Mouse (Mus musculus) liver, embryonic 13.5 days (tissue): Measurements from ENCODE around the gene Trir. TPM values are rescaled to one million over a fixed set of nuclear protein-coding genes. Genes with fewer than 3 reads are reported as not detected.

Experiments used
- ATAC-seq: fragments of 200-750 bp; cut with Nextera tagmentation; 2 replicates; pipeline ENCODE4 v1.8.0; 2017; ENCODE audit warnings: low read depth, mild to moderate bottlenecking, moderate number of reproducible peaks, moderate library complexity
- DNase-seq: peaks from one replicate; pipeline ENCODE4 v3.0.0; 2022
- H3K27ac ChIP-seq: fragments of 300-500 bp; sonication (generic); 2 replicates; pipeline ENCODE4 v1.5.1; 2015; ENCODE audit warnings: moderate library complexity, mild to moderate bottlenecking, inconsistent platforms
- H3K27me3 ChIP-seq: fragments of 300-500 bp; sonication (generic); 2 replicates; pipeline ENCODE4 v1.6.1; 2015; ENCODE audit warnings: mild to moderate bottlenecking, inconsistent platforms
- H3K36me3 ChIP-seq: fragments of 300-500 bp; sonication (generic); 2 replicates; pipeline ENCODE4 v1.6.1; 2015; ENCODE audit warnings: mild to moderate bottlenecking, inconsistent platforms
- H3K4me1 ChIP-seq: fragments of 300-500 bp; sonication (generic); replicated peaks from 2 replicates; pipeline ENCODE4 v1.6.1; 2015; ENCODE audit warnings: inconsistent platforms
- H3K4me2 ChIP-seq: fragments of 300-500 bp; sonication (generic); 2 replicates; pipeline ENCODE4 v1.6.1; 2015; ENCODE audit warnings: inconsistent platforms, mild to moderate bottlenecking, moderate library complexity
- H3K4me3 ChIP-seq: fragments of 300-500 bp; sonication (generic); replicated peaks from 2 replicates; pipeline ENCODE4 v1.5.1; 2015; ENCODE audit warnings: mild to moderate bottlenecking, inconsistent platforms
- H3K9ac ChIP-seq: fragments of 300-500 bp; sonication (generic); 2 replicates; pipeline ENCODE4 v1.6.1; 2015; ENCODE audit warnings: mild to moderate bottlenecking, inconsistent platforms
- H3K9me3 ChIP-seq: fragments of 300-500 bp; sonication (generic); replicated peaks from 2 replicates; pipeline ENCODE4 v1.6.1; 2016; ENCODE audit warnings: inconsistent platforms
- WGBS: fragments of 180-500 bp; shearing (Covaris S2); methylation state at CpG from one replicate; pipeline ENCODE4 v1.1.7; 2015; ENCODE audit not compliant: insufficient replicate concordance; 5-methylcytosine and 5-hydroxymethylcytosine counted together
- microRNA-seq: library from miRNA; unstranded; fragments of <30 nt; microRNA quantifications from one replicate; pipeline ENCODE4, GENCODE M21; 2016
- polyA plus RNA-seq: library from polyadenylated mRNA; unstranded; fragments of >200 nt; fragmentation: Nextera tagmentation; extraction: Ambion mirVana; gene quantifications from 2 replicates; pipeline ENCODE4 v1.2.1, GENCODE M21; 2015

Gene Trir
- polyA plus RNA-seq, 1 experiment from 2014 or later, result 83.1 TPM

DNA sequence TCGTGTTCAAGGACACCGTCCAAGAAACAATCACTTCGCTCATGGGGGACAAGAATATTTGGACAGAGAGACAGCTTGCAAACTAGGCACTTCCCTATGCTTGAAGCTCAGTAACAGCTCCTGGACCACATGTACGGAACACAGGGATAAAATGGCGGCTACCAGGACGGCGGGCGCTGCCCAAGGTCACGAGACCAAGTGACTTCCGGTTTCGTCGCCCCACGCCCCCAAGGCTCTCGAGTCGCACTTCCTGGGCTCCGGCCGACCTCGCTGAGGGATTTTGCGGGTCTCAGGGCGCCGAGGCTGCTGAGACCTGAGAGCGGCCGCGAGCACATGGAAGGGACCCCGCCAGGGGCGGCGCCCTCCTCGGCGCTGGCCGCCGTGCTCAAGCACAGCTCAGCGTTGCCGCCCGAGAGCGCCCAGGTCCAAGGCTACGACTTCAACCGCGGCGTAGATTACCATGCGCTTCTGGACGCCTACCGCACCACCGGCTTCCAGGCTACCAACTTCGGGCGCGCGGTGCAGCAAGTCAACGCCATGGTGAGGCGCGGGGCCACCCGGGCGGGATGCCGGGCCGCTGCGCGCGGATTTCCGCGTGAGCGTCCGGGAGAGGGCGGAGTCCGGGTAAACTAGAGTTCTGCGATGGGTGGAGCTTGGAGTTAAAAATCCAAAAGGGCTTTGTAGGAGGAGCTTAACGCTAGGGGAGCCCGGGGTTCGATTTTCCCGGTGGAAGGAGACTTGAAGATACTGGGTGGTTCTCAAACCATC lies 45.1 kb downstream of the Trir start, which contains the start of gene Dhps:
Dhps (plus strand) TSS at position 244 of the 768 bp plus-strand sequence.
- Histone ChIP-seq H3K9ac (peak within 1 kb of the TSS; percentile 93), H3K4me3 (peak within 1 kb of the TSS; percentile 91), H3K27ac (peak within 1 kb of the TSS; percentile 94), H3K4me1 (peaks cover 59% of the 10 kb centered on the region), H3K4me2 (peak within 1 kb of the TSS; percentile 77), H3K36me3 (peaks cover 38% of the 10 kb centered on the region), H3K9me3 (no peaks in the 10 kb centered on the region), H3K27me3 (no peaks in the 10 kb centered on the region)
- DNase-seq (peak; percentile 84), ATAC-seq (peak; percentile 77)
- WGBS, result under 1% methylated on average over 66 of the region's 68 CpGs

- peak overlapping the region; percentile 77 for H3K4me2 ChIP-seq
- peaks cover 67% of the 10 kb centered on the region for H3K4me1 ChIP-seq
- 37% methylated on average over 9 of the region's 9 CpGs for WGBS
- ATAC-seq (no peak), DNase-seq (no peak)
- peaks cover 42% of the 10 kb centered on the region for H3K36me3 ChIP-seq
- peak overlapping the region; percentile 91 for H3K4me3 ChIP-seq
- peak overlapping the region; percentile 93 for H3K9ac ChIP-seq
- H3K27ac ChIP-seq, result peak overlapping the region; percentile 94
- H3K27me3 ChIP-seq, result no peaks in the 10 kb centered on the region
- H3K9me3 ChIP-seq, result no peaks in the 10 kb centered on the region
These were observed 45.8 kb downstream of the Trir start for GRCm38 (mm10) chr8:85072364-85072929.

- Histone ChIP-seq H3K9ac (peak overlapping the region; percentile 93; the same call in 1 of the 2 replicates), H3K4me1 (peaks cover 72% of the 10 kb centered on the region), H3K4me3 (peak overlapping the region; percentile 91), H3K9me3 (no peaks in the 10 kb centered on the region), H3K27ac (0 out of 2 replicates have a peak overlapping the region, but pooled peaks have one; percentile 15), H3K36me3 (peaks cover 47% of the 10 kb centered on the region), H3K27me3 (no peaks in the 10 kb centered on the region), H3K4me2 (peak overlapping the region; percentile 77)
- DNase-seq, result no peak
- ATAC-seq, result no peak
- 85% methylated on average over 15 of the region's 15 CpGs for WGBS
These were observed 46.5 kb downstream of the Trir start for GRCm38 (mm10) chr8:85073041-85073612.

- peaks cover 57% of the 10 kb centered on the region for H3K36me3 ChIP-seq
- H3K4me1 ChIP-seq, result peaks cover 72% of the 10 kb centered on the region
- H3K9ac ChIP-seq, result 0 out of 2 replicates have a peak overlapping the region, but pooled peaks have one; percentile 53
- no peak overlapping the region for H3K27ac ChIP-seq
- no peak overlapping the region for H3K4me2 ChIP-seq
- H3K4me3 ChIP-seq, result no peak overlapping the region
- ATAC-seq, result no peak
- no peak for DNase-seq
- H3K27me3 ChIP-seq, result no peaks in the 10 kb centered on the region
- no peaks in the 10 kb centered on the region for H3K9me3 ChIP-seq
- WGBS, result 87% methylated on average over 10 of the region's 10 CpGs
These were observed 47.5 kb downstream of the Trir start for GRCm38 (mm10) chr8:85074167-85074566.

DNA sequence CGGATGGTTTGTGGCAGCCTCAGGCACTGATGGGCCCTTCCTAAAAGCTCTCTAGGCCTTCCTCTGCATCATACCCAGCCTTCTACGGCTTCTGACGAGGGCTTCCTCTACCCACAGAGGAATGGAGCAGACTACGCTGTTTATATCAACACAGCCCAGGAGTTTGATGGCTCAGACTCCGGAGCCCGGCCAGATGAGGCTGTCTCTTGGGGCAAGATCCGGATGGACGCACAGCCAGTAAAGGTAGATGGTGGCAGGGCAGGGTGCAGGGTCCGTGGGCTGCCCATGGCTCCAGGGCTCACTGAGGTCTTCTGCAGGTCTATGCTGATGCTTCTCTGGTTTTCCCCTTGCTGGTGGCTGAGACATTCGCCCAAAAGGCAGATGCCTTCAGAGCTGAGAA lies 48.0 kb downstream of the Trir start:
- Histone ChIP-seq H3K4me1 (peaks cover 76% of the 10 kb centered on the region), H3K4me3 (no peak overlapping the region), H3K9me3 (no peaks in the 10 kb centered on the region), H3K27me3 (no peaks in the 10 kb centered on the region), H3K36me3 (peaks cover 57% of the 10 kb centered on the region), H3K9ac (0 out of 2 replicates have a peak overlapping the region, but pooled peaks have one; percentile 53), H3K27ac (peak overlapping the region; percentile 81), H3K4me2 (no peak overlapping the region)
- DNase-seq (no peak), ATAC-seq (no peak)
- 87% methylated on average over 10 of the region's 10 CpGs for WGBS

- Histone ChIP-seq H3K4me3 (peak overlapping the region; percentile 18; the same call in 1 of the 2 replicates), H3K9ac (peak overlapping the region; percentile 53), H3K36me3 (peaks cover 57% of the 10 kb centered on the region), H3K27me3 (no peaks in the 10 kb centered on the region), H3K4me1 (peaks cover 72% of the 10 kb centered on the region), H3K9me3 (no peaks in the 10 kb centered on the region), H3K27ac (peak overlapping the region; percentile 81), H3K4me2 (peak overlapping the region; percentile 54)
- 42% methylated on average over 9 of the region's 9 CpGs for WGBS
- ATAC-seq (peak; percentile 61), DNase-seq (peak; percentile 67)
These were observed 49.4 kb downstream of the Trir start for GRCm38 (mm10) chr8:85076001-85076400.

GRCm38 (mm10) chr8:85076993-85077392 lies 50.4 kb downstream of the Trir start:
- DNase-seq (peak; percentile 73), ATAC-seq (peak; percentile 42; the same call in 1 of the 2 replicates)
- Histone ChIP-seq H3K9me3 (no peaks in the 10 kb centered on the region), H3K27me3 (no peaks in the 10 kb centered on the region), H3K27ac (peak overlapping the region; percentile 81; the same call in 1 of the 2 replicates), H3K36me3 (peaks cover 57% of the 10 kb centered on the region), H3K9ac (no peak overlapping the region; the same call in 1 of the 2 replicates), H3K4me1 (peaks cover 77% of the 10 kb centered on the region), H3K4me2 (no peak overlapping the region; the same call in 1 of the 2 replicates), H3K4me3 (no peak overlapping the region)
- 0% methylated on average over 2 of the region's 2 CpGs for WGBS

Small RNA genes lying within 50 kb of the gene (microRNA-seq; reads per million reads assigned to microRNA genes)
- gene Mir7070, result 2.9 reads per million, percentile 3 among the genes with 10 or more reads in this experiment

Other genes starting within 250 kb of the Trir start
- 2.3 and 3.4 TPM in 2 replicates for gene Nfix, start 226.5 kb upstream of the Trir start, polyA plus RNA-seq
- gene Dand5, start 204.0 kb upstream of the Trir start, polyA plus RNA-seq, result 3.3 and 3.7 TPM in 2 replicates
- gene Gadd45gip1, start 195.3 kb upstream of the Trir start, polyA plus RNA-seq, result 60.6 and 63.2 TPM in 2 replicates
- gene Rad23a, start 186.2 kb upstream of the Trir start, polyA plus RNA-seq, result 269 and 278 TPM in 2 replicates
- 511 and 613 TPM in 2 replicates for gene Calr, start 179.9 kb upstream of the Trir start, polyA plus RNA-seq
- gene Farsa, start 169.8 kb upstream of the Trir start, polyA plus RNA-seq, result 82.3 and 83.1 TPM in 2 replicates
- gene Syce2, start 154.7 kb upstream of the Trir start, polyA plus RNA-seq, result 84.1 and 90.4 TPM in 2 replicates
- gene Gcdh, start 132.9 kb upstream of the Trir start, polyA plus RNA-seq, result 44.7 and 48.6 TPM in 2 replicates
- 469 and 494 TPM in 2 replicates for gene Klf1, start 124.9 kb upstream of the Trir start, polyA plus RNA-seq
- 9.3 and 10.4 TPM in 2 replicates for gene Dnase2a, start 118.3 kb upstream of the Trir start, polyA plus RNA-seq
- gene Mast1, start 89.5 kb upstream of the Trir start, polyA plus RNA-seq, result 0.12 and 0.13 TPM in 2 replicates
- gene Rtbdn, start 79.8 kb upstream of the Trir start, polyA plus RNA-seq, result 0.33 and 0.56 TPM in 2 replicates
- not detected in 2 replicates for gene Gm49661, start 57.4 kb upstream of the Trir start, polyA plus RNA-seq
- 1,982 and 2,114 TPM in 2 replicates for gene Prdx2, start 57.2 kb upstream of the Trir start, polyA plus RNA-seq
- gene Rnaseh2a, start 57.1 kb upstream of the Trir start, polyA plus RNA-seq, result 130 TPM in 2 replicates
- 12.2 and 15.3 TPM in 2 replicates for gene Junb, start 48.1 kb upstream of the Trir start, polyA plus RNA-seq
- gene Hook2, start 36.2 kb upstream of the Trir start, polyA plus RNA-seq, result 7.2 and 7.4 TPM in 2 replicates
- not detected in 2 replicates for gene Best2, start 12.3 kb upstream of the Trir start, polyA plus RNA-seq
- 80.1 and 81.5 TPM in 2 replicates for gene Asna1, start 1.5 kb upstream of the Trir start, polyA plus RNA-seq
- 24.0 and 28.2 TPM in 2 replicates for gene Tnpo2, start 10.1 kb downstream of the Trir start, polyA plus RNA-seq
- 8.7 and 9.0 TPM in 2 replicates for gene Fbxw9, start 33.2 kb downstream of the Trir start, polyA plus RNA-seq
- gene Gm5741, start 41.2 kb downstream of the Trir start, polyA plus RNA-seq, result not detected in 2 replicates
- gene Dhps, start 44.9 kb downstream of the Trir start, polyA plus RNA-seq, result 41.2 and 42.9 TPM in 2 replicates
- 69.1 and 70.5 TPM in 2 replicates for gene Wdr83os, start 53.9 kb downstream of the Trir start, polyA plus RNA-seq
- gene Wdr83, start 54.5 kb downstream of the Trir start, polyA plus RNA-seq, result 26.5 and 28.1 TPM in 2 replicates
- gene Man2b1, start 56.4 kb downstream of the Trir start, polyA plus RNA-seq, result 20.0 and 24.1 TPM in 2 replicates
- 0.66 and 0.83 TPM in 2 replicates for gene Zfp791, start 96.3 kb downstream of the Trir start, polyA plus RNA-seq
- not detected in 2 replicates for gene Cks1brt, start 125.1 kb downstream of the Trir start, polyA plus RNA-seq
- not detected in 2 replicates for gene Olfr371, start 199.2 kb downstream of the Trir start, polyA plus RNA-seq